Comparison of ENCODE assay signal across 7 mouse cellular contexts in genomic region chr4:122987421-122987820, GRCm38 (mm10). TPM values are rescaled to one million over a fixed set of nuclear protein-coding genes. Genes with fewer than 3 reads are reported as not detected.
"Had no signal": no experiment of that assay in that cellular context is flagged by ENCODE, and none has a peak within 500 bp of the region (broad histone marks: within the 10 kb centered on the region; RNA-seq: fewer than 3 reads in every experiment).

No protein-coding gene starts in this region.

- DNase-seq: kidney, adult 8-10 months; kidney, postnatal 14 days; left cerebral cortex, postnatal 4 days; liver, postnatal 0 days; retina, postnatal 1 day; right cerebral cortex, postnatal 25 days had no signal

RNA-seq across cellular contexts. Expression of gene Mfsd2a, which starts 26.4 kb away (rescaled TPM):
- polyA plus RNA-seq: liver, postnatal 0 days; macrophage had no signal
